Mouse (Mus musculus): ENCODE results near the gene Thap12.

- TF ChIP-seq CTCF (IDR thresholded peaks at IDR 0.05; ENCODE audit: insufficient read depth, low read length) (no peak), POLR2A (IDR thresholded peaks at IDR 0.05; ENCODE audit: borderline replicate concordance, extremely low read depth, low read depth, low read length) (no peak)
Observed at GRCm38 (mm10) chr7:98720731-98721130, 17.8 kb downstream of the Thap12 start.

Measured in lung, adult 2 months (tissue).